Mouse (Mus musculus): ENCODE measurements around the gene Usp25.

DNA sequence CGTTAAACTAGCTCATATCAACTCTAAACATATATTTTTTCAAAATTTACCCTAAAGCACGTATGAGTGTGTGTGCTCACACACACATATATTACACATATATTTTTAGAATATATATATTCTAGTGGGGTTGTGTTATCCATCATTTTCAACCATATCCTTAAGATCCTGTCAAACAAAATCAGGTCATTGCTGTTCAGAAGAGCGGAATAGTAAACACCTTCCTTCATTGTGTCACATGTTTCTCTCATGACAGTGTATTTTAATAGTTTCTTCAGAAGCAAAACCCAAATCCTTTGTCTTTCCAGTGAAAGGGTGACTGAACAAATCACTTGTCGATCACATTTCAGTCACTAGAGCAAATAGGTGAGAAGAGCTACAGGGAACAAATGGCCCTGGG lies 25.8 kb upstream of the Usp25 start:
- no peak for TF ChIP-seq CTCF (IDR thresholded peaks at IDR 0.05; ENCODE audit: control insufficient read depth, insufficient read depth, insufficient replicate concordance, low read depth, low read length)
- TF ChIP-seq POLR2A (IDR thresholded peaks at IDR 0.05; ENCODE audit: control insufficient read depth, low read depth, low read length) = no peak
